Mouse (Mus musculus) forebrain, embryonic 14.5 days (tissue): Measurements from ENCODE around the gene Larp4b. TPM values are rescaled to one million over a fixed set of nuclear protein-coding genes. Genes with fewer than 3 reads are reported as not detected.

Experiments used
- ATAC-seq: fragments of 200-750 bp; cut with Nextera tagmentation; 2 replicates; pipeline ENCODE4 v1.8.0; 2017; ENCODE audit warnings: mild to moderate bottlenecking, moderate library complexity
- DNase-seq: peaks from one replicate; pipeline ENCODE4 v3.0.0-alpha.2; 2015; ENCODE audit warnings: low spot score
- H3K27ac ChIP-seq: fragments of 300-500 bp; sonication (generic); 2 replicates; pipeline ENCODE4 v1.5.1; 2014; ENCODE audit warnings: low read depth, mild to moderate bottlenecking, control low read depth, low read length, moderate library complexity
- H3K27me3 ChIP-seq: fragments of 300-500 bp; sonication (generic); replicated peaks from 2 replicates; pipeline ENCODE4 v1.6.1; 2014; ENCODE audit warnings: low read length, control low read depth, mixed read lengths; ENCODE audit not compliant: control insufficient read depth, insufficient read depth
- H3K36me3 ChIP-seq: fragments of 300-500 bp; sonication (generic); 2 replicates; pipeline ENCODE4 v1.6.1; 2014; ENCODE audit warnings: low read length, control low read depth; ENCODE audit not compliant: control insufficient read depth, insufficient read depth
- H3K4me1 ChIP-seq: fragments of 300-500 bp; sonication (generic); 2 replicates; pipeline ENCODE4 v1.6.1; 2014; ENCODE audit warnings: antibody characterized with exemption, low read length, control low read depth; ENCODE audit not compliant: control insufficient read depth, insufficient read depth
- H3K4me2 ChIP-seq: fragments of 300-500 bp; sonication (generic); 2 replicates; pipeline ENCODE4 v1.6.1; 2014; ENCODE audit warnings: mild to moderate bottlenecking, control low read depth, low read length
- H3K4me3 ChIP-seq: fragments of 300-500 bp; sonication (generic); 2 replicates; pipeline ENCODE4 v1.5.1; 2014; ENCODE audit warnings: low read depth, low read length, control low read depth
- H3K9ac ChIP-seq: fragments of 300-500 bp; sonication (generic); 2 replicates; pipeline ENCODE4 v1.6.1; 2014; ENCODE audit warnings: mild to moderate bottlenecking, low read length, control low read depth, moderate library complexity
- H3K9me3 ChIP-seq: fragments of 300-500 bp; sonication (generic); replicated peaks from 2 replicates; pipeline ENCODE4 v1.6.1; 2016; ENCODE audit warnings: low read length, control low read depth, mixed read lengths; ENCODE audit not compliant: control insufficient read depth
- WGBS: fragments of 180-500 bp; shearing (Covaris S2); extraction: QIAGEN DNeasy Blood & Tissue Kit; methylation state at CpG from one replicate; pipeline ENCODE4 v1.1.7; 2014; 5-methylcytosine and 5-hydroxymethylcytosine counted together
- polyA plus RNA-seq: library from polyadenylated mRNA; unstranded; fragments of >200 nt; fragmentation: Nextera tagmentation; extraction: Ambion mirVana; gene quantifications from 2 replicates; pipeline ENCODE4 v1.2.1, GENCODE M21; 2014

Larp4b gene
- polyA plus RNA-seq, 1 experiment from 2014 or later: 37.0 TPM

DNA sequence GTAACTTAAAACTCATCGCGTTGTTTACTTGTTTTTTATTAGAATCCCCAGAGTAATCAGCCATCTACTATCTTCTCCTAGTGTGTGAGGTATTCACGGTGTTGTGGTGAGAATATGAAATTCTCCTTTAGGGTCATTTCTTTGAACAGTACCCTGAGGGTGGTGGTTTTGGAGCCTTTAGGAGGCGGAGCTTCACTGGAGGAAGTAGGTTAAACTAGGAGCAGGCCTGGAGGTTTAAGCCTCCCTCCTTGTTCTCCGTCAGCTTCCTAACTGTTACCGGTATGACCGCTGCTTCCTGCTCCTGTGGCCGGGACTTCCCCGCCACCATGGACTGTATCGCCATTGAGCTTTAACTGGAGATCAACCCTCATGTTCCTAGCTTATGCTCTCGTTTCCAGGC is 86.5 kb downstream of the Larp4b start:
- 64% methylated on average over 11 of the region's 11 CpGs for WGBS
- H3K9me3 ChIP-seq: no peaks in the 10 kb centered on the region
- H3K9ac ChIP-seq: no peak overlapping the region
- H3K4me1 ChIP-seq: no peaks in the 10 kb centered on the region
- no peak for ATAC-seq
- H3K4me3 ChIP-seq: no peak overlapping the region
- H3K4me2 ChIP-seq: no peak overlapping the region
- H3K27ac ChIP-seq: no peak overlapping the region
- no peaks in the 10 kb centered on the region for H3K27me3 ChIP-seq
- no peak for DNase-seq
- H3K36me3 ChIP-seq: no peaks in the 10 kb centered on the region

GRCm38 (mm10) chr13:9181106-9181505 is 87.4 kb downstream of the Larp4b start:
- H3K4me2 ChIP-seq: no peak overlapping the region
- WGBS: 86% methylated on average over 6 of the region's 6 CpGs
- DNase-seq (no peak), ATAC-seq (no peak)
- no peaks in the 10 kb centered on the region for H3K4me1 ChIP-seq
- H3K36me3 ChIP-seq: no peaks in the 10 kb centered on the region
- H3K9me3 ChIP-seq: no peaks in the 10 kb centered on the region
- no peak overlapping the region for H3K27ac ChIP-seq
- H3K4me3 ChIP-seq: no peak overlapping the region
- no peaks in the 10 kb centered on the region for H3K27me3 ChIP-seq
- no peak overlapping the region for H3K9ac ChIP-seq

GRCm38 (mm10) chr13:9181666-9182264 is 88.1 kb downstream of the Larp4b start:
- Histone ChIP-seq H3K4me2 (no peak overlapping the region), H3K4me3 (no peak overlapping the region), H3K4me1 (no peaks in the 10 kb centered on the region), H3K9ac (no peak overlapping the region), H3K9me3 (no peaks in the 10 kb centered on the region), H3K36me3 (no peaks in the 10 kb centered on the region), H3K27ac (no peak overlapping the region), H3K27me3 (no peaks in the 10 kb centered on the region)
- peak; percentile 90 for ATAC-seq
- DNase-seq: peak; percentile 93
- 9% methylated on average over 11 of the region's 11 CpGs for WGBS

DNA sequence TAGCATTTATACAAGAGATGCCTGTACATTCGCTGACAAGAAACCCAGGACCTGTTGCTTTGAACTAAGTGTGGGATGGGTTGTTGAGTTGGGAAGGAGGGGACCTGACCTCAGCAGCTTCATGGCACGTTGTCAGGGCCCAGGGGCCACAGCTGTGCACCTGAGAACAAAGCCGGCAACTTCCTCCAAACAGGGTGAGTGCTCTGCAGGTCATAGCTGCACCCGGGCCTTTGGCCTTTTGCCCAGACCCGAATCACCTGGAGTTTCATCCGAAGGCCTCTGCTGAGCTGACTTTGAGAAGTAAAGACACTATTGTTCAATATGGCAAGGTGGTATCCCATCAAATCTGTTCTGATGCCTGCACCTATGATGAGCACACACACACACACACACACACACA is 90.6 kb downstream of the Larp4b start:
- WGBS: 84% methylated on average over 6 of the region's 6 CpGs

DNA sequence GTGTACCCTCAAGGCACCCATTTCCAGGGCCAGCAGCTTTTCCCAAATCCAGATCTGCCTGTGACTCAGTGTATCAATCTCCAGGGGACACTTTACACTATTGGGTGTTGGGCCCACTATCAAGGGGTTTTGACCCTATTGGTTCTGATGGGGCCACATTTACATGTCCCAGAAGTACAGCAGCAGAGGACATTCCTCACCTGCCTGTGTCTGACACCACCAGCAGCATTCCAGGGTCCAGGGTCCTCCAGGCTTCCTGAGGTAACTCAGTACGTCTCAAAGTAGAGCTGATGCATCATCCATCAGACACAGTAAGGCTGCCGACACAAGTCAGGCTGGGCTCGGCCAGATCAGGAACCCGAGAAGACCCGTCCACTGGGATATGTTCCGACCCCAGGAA is 91.0 kb downstream of the Larp4b start:
- Histone ChIP-seq H3K36me3 (no peaks in the 10 kb centered on the region), H3K9me3 (no peaks in the 10 kb centered on the region), H3K27me3 (no peaks in the 10 kb centered on the region), H3K27ac (no peak overlapping the region), H3K4me1 (0 out of 2 replicates have a peak, but pooled peaks cover 6% of the 10 kb centered on the region), H3K9ac (no peak overlapping the region), H3K4me2 (no peak overlapping the region), H3K4me3 (no peak overlapping the region)
- 91% methylated on average over 6 of the region's 6 CpGs for WGBS
- DNase-seq (no peak), ATAC-seq (no peak)

More for the DNA sequence above, 90.6 kb downstream of the Larp4b start:
- H3K27me3 ChIP-seq: no peaks in the 10 kb centered on the region
- no peak for ATAC-seq
- DNase-seq: no peak
- no peak overlapping the region for H3K27ac ChIP-seq
- H3K4me1 ChIP-seq: 0 out of 2 replicates have a peak, but pooled peaks cover 6% of the 10 kb centered on the region
- no peaks in the 10 kb centered on the region for H3K36me3 ChIP-seq
- H3K9me3 ChIP-seq: no peaks in the 10 kb centered on the region
- H3K9ac ChIP-seq: no peak overlapping the region
- H3K4me3 ChIP-seq: no peak overlapping the region
- H3K4me2 ChIP-seq: no peak overlapping the region

DNA sequence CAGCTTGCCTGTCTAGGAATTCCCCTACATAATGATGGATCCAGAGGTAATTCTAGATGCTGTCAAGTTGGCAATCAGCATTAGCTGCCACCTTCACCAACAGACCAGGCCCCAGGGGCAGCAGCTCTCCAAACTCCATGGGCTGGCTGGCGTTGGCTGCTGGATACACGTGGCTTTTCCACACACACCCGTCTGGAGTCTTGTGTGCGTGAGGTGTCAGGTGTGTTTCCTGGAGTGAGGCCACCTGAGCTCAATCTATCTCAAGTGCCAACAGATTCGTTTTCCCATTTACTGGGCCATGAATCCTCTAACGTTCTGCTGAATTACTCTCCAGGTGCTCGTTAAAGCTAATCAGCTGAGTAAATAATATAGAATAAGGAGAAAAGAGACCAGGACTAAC is 93.5 kb downstream of the Larp4b start:
- ATAC-seq (no peak), DNase-seq (no peak)
- H3K27ac ChIP-seq: no peak overlapping the region
- no peak overlapping the region for H3K9ac ChIP-seq
- H3K27me3 ChIP-seq: no peaks in the 10 kb centered on the region
- 24% methylated on average over 7 of the region's 7 CpGs for WGBS
- H3K36me3 ChIP-seq: no peaks in the 10 kb centered on the region
- no peak overlapping the region for H3K4me3 ChIP-seq
- H3K4me1 ChIP-seq: 0 out of 2 replicates have a peak, but pooled peaks cover 6% of the 10 kb centered on the region
- H3K4me2 ChIP-seq: peak overlapping the region; percentile 29; the same call in 1 of the 2 replicates
- H3K9me3 ChIP-seq: no peaks in the 10 kb centered on the region

DNA sequence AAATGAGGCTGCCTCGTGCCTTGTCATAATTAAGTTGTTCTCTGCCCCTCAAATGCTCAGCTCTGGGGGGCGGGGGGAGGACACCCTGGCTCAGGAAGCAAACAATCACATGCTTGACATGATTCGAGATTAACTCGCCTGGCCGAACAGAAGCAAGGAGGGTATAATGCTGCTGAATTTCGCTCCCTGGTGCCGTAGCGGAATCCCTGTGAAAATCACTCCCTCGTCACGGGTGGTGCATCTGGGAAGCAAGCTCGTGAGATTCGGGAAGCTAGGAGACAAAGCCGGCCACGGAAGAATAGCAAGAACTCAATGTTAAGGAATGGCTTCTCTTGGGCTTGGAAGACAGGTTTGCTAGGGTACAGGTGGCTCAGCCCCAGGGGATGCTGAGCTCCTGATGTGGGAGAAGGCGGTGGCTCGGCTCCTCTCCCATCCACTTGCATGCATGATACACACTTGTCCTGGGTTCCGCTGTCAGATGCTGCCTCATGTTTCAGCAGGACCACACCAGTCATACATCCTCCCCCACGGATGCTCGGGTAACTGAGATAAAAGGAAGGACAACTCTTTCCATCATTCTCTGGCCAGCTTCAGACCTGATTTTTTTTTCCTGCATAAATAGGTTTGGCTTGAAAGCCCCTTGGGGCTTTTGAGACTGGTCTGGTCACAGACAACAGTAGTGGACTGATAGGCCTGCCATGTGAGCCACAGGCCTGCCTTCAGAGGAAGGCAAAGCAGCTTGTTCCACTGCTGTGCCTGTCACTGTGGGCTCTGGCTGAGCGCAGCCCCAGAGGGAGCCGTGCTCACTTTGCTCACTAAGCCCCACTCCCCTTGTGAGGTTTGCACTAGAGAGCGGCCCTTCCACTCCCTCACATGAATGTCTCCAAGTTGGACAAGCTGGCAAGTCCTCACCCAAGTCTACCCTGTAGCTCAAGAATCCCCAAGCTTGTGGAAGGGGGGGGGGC is 94.2 kb downstream of the Larp4b start:
- H3K4me3 ChIP-seq: no peak overlapping the region
- H3K4me2 ChIP-seq: peak overlapping the region; percentile 29; the same call in 1 of the 2 replicates
- H3K27ac ChIP-seq: no peak overlapping the region
- peak overlapping the region; percentile 25; the same call in 1 of the 2 replicates for H3K9ac ChIP-seq
- DNase-seq (peak; percentile 23), ATAC-seq (no peak)
- WGBS: 25% methylated on average over 22 of the region's 22 CpGs
- H3K27me3 ChIP-seq: no peaks in the 10 kb centered on the region
- H3K36me3 ChIP-seq: no peaks in the 10 kb centered on the region
- 0 out of 2 replicates have a peak, but pooled peaks cover 6% of the 10 kb centered on the region for H3K4me1 ChIP-seq
- H3K9me3 ChIP-seq: no peaks in the 10 kb centered on the region

DNA sequence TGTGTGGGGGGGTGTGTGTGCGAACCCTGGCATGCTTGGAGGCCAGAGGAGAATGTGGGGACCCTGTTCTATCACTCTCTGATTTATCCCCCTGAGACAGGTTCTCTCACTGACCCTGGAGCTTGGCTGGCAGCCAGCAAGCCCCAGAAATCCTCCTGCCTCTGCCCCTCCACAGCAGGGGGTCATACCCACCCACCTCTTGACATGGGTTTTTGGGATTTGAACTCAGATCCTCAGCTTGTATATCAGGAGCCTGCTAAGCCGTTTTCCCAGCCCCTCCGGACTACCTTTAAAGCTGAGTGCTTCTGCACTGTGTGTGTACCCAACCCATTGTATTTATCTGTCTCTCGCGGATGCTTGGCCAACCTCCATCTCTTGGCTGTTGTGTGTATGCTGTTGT is 95.8 kb downstream of the Larp4b start:
- no peaks in the 10 kb centered on the region for H3K9me3 ChIP-seq
- DNase-seq (no peak), ATAC-seq (no peak)
- no peak overlapping the region for H3K9ac ChIP-seq
- H3K4me1 ChIP-seq: 0 out of 2 replicates have a peak, but pooled peaks cover 6% of the 10 kb centered on the region
- no peaks in the 10 kb centered on the region for H3K36me3 ChIP-seq
- no peak overlapping the region for H3K4me3 ChIP-seq
- H3K27me3 ChIP-seq: no peaks in the 10 kb centered on the region
- no peak overlapping the region for H3K27ac ChIP-seq
- WGBS: 87% methylated on average over 5 of the region's 5 CpGs
- no peak overlapping the region for H3K4me2 ChIP-seq
